Mouse (Mus musculus) MEL (cell line): ENCODE measurements around the gene Gpc5. TPM values are rescaled to one million over a fixed set of nuclear protein-coding genes. Genes with fewer than 3 reads are reported as not detected.

Experiments
- DNase-seq: peaks from one replicate; pipeline ENCODE4 v3.0.0; 2011; ENCODE audit warnings: low read depth, low spot score
- H3K27ac ChIP-seq: 2 replicates; pipeline ENCODE4 v1.5.1; 2012; ENCODE audit warnings: low read depth, mild to moderate bottlenecking, control low read depth, low read length, moderate library complexity; ENCODE audit not compliant: control insufficient read depth
- H3K27me3 ChIP-seq, 2 experiments: fragments of 150-350 bp in 1 of 2; sonication (generic) in 1 of 2; 2 replicates each; pipeline ENCODE4 v1.6.1; 2012; ENCODE audit warnings: low read length in 2 of 2, mild to moderate bottlenecking in 2 of 2, improper control_type of control experiment in 1 of 2, moderate library complexity in 1 of 2; ENCODE audit not compliant: insufficient read depth in 2 of 2, control insufficient read depth in 1 of 2
- H3K36me3 ChIP-seq, 2 experiments: 2 replicates each; pipeline ENCODE4 v1.6.1; 2012 to 2014; ENCODE audit warnings: low read length in 2 of 2, improper control_type of control experiment in 1 of 2, inconsistent platforms in 1 of 2, mild to moderate bottlenecking in 1 of 2; ENCODE audit not compliant: insufficient read depth in 2 of 2, control insufficient read depth in 1 of 2
- H3K4me1 ChIP-seq, 2 experiments: fragments of 150-350 bp in 1 of 2; sonication (generic) in 1 of 2; 2 replicates each; pipeline ENCODE4 v1.6.1; 2012; ENCODE audit warnings: low read length in 2 of 2, improper control_type of control experiment in 1 of 2, mild to moderate bottlenecking in 1 of 2; ENCODE audit not compliant: insufficient read depth in 2 of 2, control insufficient read depth in 1 of 2
- H3K4me3 ChIP-seq, 2 experiments: fragments of 150-350 bp in 1 of 2; sonication (generic) in 1 of 2; 2 replicates each; pipeline ENCODE4 v1.5.1; 2012; ENCODE audit warnings: low read depth in 2 of 2, low read length in 2 of 2, mild to moderate bottlenecking in 2 of 2, moderate library complexity in 2 of 2, control low read depth in 1 of 2, improper control_type of control experiment in 1 of 2; ENCODE audit not compliant: control insufficient read depth in 1 of 2, insufficient read depth in 1 of 2
- H3K79me2 ChIP-seq: 2 replicates; pipeline ENCODE4 v1.6.1; 2012; ENCODE audit warnings: mild to moderate bottlenecking, low read length, moderate library complexity; ENCODE audit not compliant: control insufficient read depth, poor library complexity, insufficient read depth
- H3K9ac ChIP-seq: 2 replicates; pipeline ENCODE4 v1.6.1; 2012; ENCODE audit warnings: low read depth, mild to moderate bottlenecking, control low read depth, low read length, moderate library complexity; ENCODE audit not compliant: control insufficient read depth, poor library complexity, severe bottlenecking
- H3K9me3 ChIP-seq: fragments of 150-350 bp; sonication (generic); replicated peaks from 2 replicates; pipeline ENCODE4 v1.6.1; 2012; ENCODE audit warnings: mild to moderate bottlenecking, low read length, improper control_type of control experiment, moderate library complexity; ENCODE audit not compliant: insufficient read depth
- BHLHE40 ChIP-seq: IDR thresholded peaks from 2 replicates; pipeline ENCODE4 v1.6.1; 2012; ENCODE audit warnings: low read depth, mild to moderate bottlenecking, inconsistent platforms, low read length, improper control_type of control experiment, borderline replicate concordance
- CHD2 ChIP-seq: IDR thresholded peaks from 2 replicates; pipeline ENCODE4 v1.6.1; 2011; ENCODE audit warnings: low read length, improper control_type of control experiment
- CTCF ChIP-seq, 3 experiments: IDR thresholded peaks in 2 of 3; conservative IDR thresholded peaks in 1 of 3; 2 replicates each; pipeline ENCODE4 v1.5.1; 2011 to 2012; ENCODE audit warnings: low read length in 3 of 3, low read depth in 2 of 3, mild to moderate bottlenecking in 2 of 3, improper control_type of control experiment in 1 of 3, inconsistent platforms in 1 of 3, mixed read lengths in 1 of 3, moderate library complexity in 1 of 3; ENCODE audit not compliant: control insufficient read depth in 1 of 3, insufficient read depth in 1 of 3, poor library complexity in 1 of 3, severe bottlenecking in 1 of 3
- EP300 ChIP-seq, 2 experiments: IDR thresholded peaks; 2 replicates each; pipeline ENCODE4 v1.6.1; 2011; ENCODE audit warnings: improper control_type of control experiment in 2 of 2, low read length in 2 of 2, low read depth in 1 of 2, mild to moderate bottlenecking in 1 of 2
- ETS1 ChIP-seq: IDR thresholded peaks from 2 replicates; pipeline ENCODE4 v1.6.1; 2012; ENCODE audit warnings: low read depth, mild to moderate bottlenecking, inconsistent platforms, low read length, improper control_type of control experiment, moderate library complexity
- GABPA ChIP-seq: IDR thresholded peaks from 2 replicates; pipeline ENCODE4 v1.6.1; 2012; ENCODE audit warnings: low read depth, mild to moderate bottlenecking, inconsistent platforms, low read length, improper control_type of control experiment, moderate library complexity
- GATA1 ChIP-seq: IDR thresholded peaks from 2 replicates; pipeline ENCODE4 v1.6.1; 2011; ENCODE audit warnings: low read depth, low read length, improper control_type of control experiment
- HCFC1 ChIP-seq: IDR thresholded peaks from 2 replicates; pipeline ENCODE4 v1.6.1; 2012; ENCODE audit warnings: low read depth, mild to moderate bottlenecking, inconsistent platforms, low read length, improper control_type of control experiment, moderate library complexity
- MYB ChIP-seq: IDR thresholded peaks from 2 replicates; pipeline ENCODE4 v1.6.1; 2011; ENCODE audit warnings: mild to moderate bottlenecking, low read depth, low read length, improper control_type of control experiment
- POLR2A ChIP-seq, 2 experiments: IDR thresholded peaks; 2 replicates each; pipeline ENCODE4 v1.6.1; 2011 to 2012; ENCODE audit warnings: low read length in 2 of 2, mild to moderate bottlenecking in 2 of 2, control low read depth in 1 of 2, improper control_type of control experiment in 1 of 2, low read depth in 1 of 2, moderate library complexity in 1 of 2; ENCODE audit not compliant: control insufficient read depth in 1 of 2, insufficient read depth in 1 of 2, poor library complexity in 1 of 2
- RAD21 ChIP-seq: IDR thresholded peaks from 2 replicates; pipeline ENCODE4 v1.6.1; 2011; ENCODE audit warnings: mild to moderate bottlenecking, low read depth, low read length, improper control_type of control experiment
- RCOR1 ChIP-seq: IDR thresholded peaks from 2 replicates; pipeline ENCODE4 v1.6.1; 2012; ENCODE audit warnings: low read depth, mild to moderate bottlenecking, inconsistent platforms, low read length, improper control_type of control experiment
- SIN3A ChIP-seq: IDR thresholded peaks from 2 replicates; pipeline ENCODE4 v1.6.1; 2012; ENCODE audit warnings: low read length, improper control_type of control experiment, inconsistent platforms
- SMC3 ChIP-seq: IDR thresholded peaks from 2 replicates; pipeline ENCODE4 v1.6.1; 2011; ENCODE audit warnings: low read depth, low read length, improper control_type of control experiment
- TCF12 ChIP-seq: IDR thresholded peaks from 2 replicates; pipeline ENCODE4 v1.6.1; 2014; ENCODE audit warnings: low read depth, mild to moderate bottlenecking, inconsistent platforms, low read length, improper control_type of control experiment, moderate library complexity
- ZKSCAN1 ChIP-seq: IDR thresholded peaks from 2 replicates; pipeline ENCODE4 v1.6.1; 2012; ENCODE audit warnings: low read depth, mild to moderate bottlenecking, inconsistent platforms, low read length, improper control_type of control experiment, moderate library complexity
- ZNF384 ChIP-seq: IDR thresholded peaks from 2 replicates; pipeline ENCODE4 v1.6.1; 2012; ENCODE audit warnings: low read depth, mild to moderate bottlenecking, inconsistent platforms, low read length, improper control_type of control experiment
- polyA plus RNA-seq, 2 experiments: library from polyadenylated mRNA; stranded (reverse) in 1 of 2; unstranded in 1 of 2; fragments of >175 nt in 1 of 2; fragments of >200 nt in 1 of 2; gene quantifications; 2 replicates each; pipeline versions ENCODE4 v1.2.1 to v1.2.4; 2012; ENCODE audit warnings: low replicate concordance in 2 of 2, low read depth in 1 of 2; ENCODE audit not compliant: insufficient read length in 2 of 2, insufficient read depth in 1 of 2, missing spikeins in 1 of 2
- total RNA-seq: library from RNA; depleted of rRNA; stranded (reverse); fragments of 300-350 nt; gene quantifications from 2 replicates; pipeline ENCODE4 v1.2.3, GENCODE M21; 2012

The Gpc5 gene
- total and polyA plus RNA-seq, 3 experiments: not detected

GRCm38 (mm10) chr14:115819021-115819420 is 727.0 kb downstream of the Gpc5 start:
- no peaks in the 10 kb centered on the region for H3K4me1 ChIP-seq
- H3K27me3 ChIP-seq: no peaks in the 10 kb centered on the region
- H3K9me3 ChIP-seq: no peaks in the 10 kb centered on the region
- DNase-seq: peak; percentile 48
- H3K36me3 ChIP-seq: no peaks in the 10 kb centered on the region
- TF ChIP-seq SIN3A (no peak), TCF12 (no peak), EP300 (IDR thresholded peaks at IDR 0.05; ENCODE audit: low read depth in 1 of 2, low read length in 2 of 2) (no peak), SMC3 (peak; percentile 63), GABPA (no peak), GATA1 (no peak), POLR2A (IDR thresholded peaks at IDR 0.05; ENCODE audit: control insufficient read depth in 1 of 2, insufficient read depth in 1 of 2, low read depth in 1 of 2, low read length in 2 of 2, poor library complexity in 1 of 2) (no peak), BHLHE40 (no peak), CTCF (IDR thresholded peaks at IDR 0.05 in 2 of 3, conservative IDR thresholded peaks at IDR 0.05 in 1 of 3; ENCODE audit: control insufficient read depth in 1 of 3, insufficient read depth in 1 of 3, low read depth in 2 of 3, low read length in 3 of 3, poor library complexity in 1 of 3, severe bottlenecking in 1 of 3) (peak; percentile 18 to 54 (median 23); a peak in 3 of 6 replicates), RAD21 (peak; percentile 51), ZNF384 (no peak)
- H3K27ac ChIP-seq: no peak overlapping the region
- H3K9ac ChIP-seq: no peak overlapping the region
- no peak overlapping the region for H3K4me3 ChIP-seq
- H3K79me2 ChIP-seq: no peaks in the 10 kb centered on the region

- Histone ChIP-seq H3K9ac (no peak overlapping the region), H3K4me3 (no peak overlapping the region), H3K79me2 (no peaks in the 10 kb centered on the region), H3K36me3 (no peaks in the 10 kb centered on the region), H3K4me1 (no peaks in the 10 kb centered on the region), H3K9me3 (no peaks in the 10 kb centered on the region), H3K27me3 (no peaks in the 10 kb centered on the region)
- DNase-seq: no peak
- TF ChIP-seq RCOR1: no peak
- no peak for TF ChIP-seq GABPA
- TF ChIP-seq, all 39 proteins: peak for 0
- no peak overlapping the region for H3K27ac ChIP-seq
Observed at GRCm38 (mm10) chr14:115821657-115822056, 729.6 kb downstream of the Gpc5 start.

GRCm38 (mm10) chr14:115830485-115830884 is 738.5 kb downstream of the Gpc5 start:
- TF ChIP-seq CTCF (IDR thresholded peaks at IDR 0.05 in 2 of 3, conservative IDR thresholded peaks at IDR 0.05 in 1 of 3; ENCODE audit: control insufficient read depth in 1 of 3, insufficient read depth in 1 of 3, low read depth in 2 of 3, low read length in 3 of 3, poor library complexity in 1 of 3, severe bottlenecking in 1 of 3) (no peak), CHD2 (no peak), MYB (no peak), GATA1 (no peak), HCFC1 (no peak), ZKSCAN1 (no peak), ETS1 (no peak), EP300 (IDR thresholded peaks at IDR 0.05; ENCODE audit: low read depth in 1 of 2, low read length in 2 of 2) (no peak)
- Histone ChIP-seq H3K9ac (no peak overlapping the region), H3K27me3 (no peaks in the 10 kb centered on the region), H3K4me3 (no peak overlapping the region), H3K4me1 (no peaks in the 10 kb centered on the region), H3K9me3 (no peaks in the 10 kb centered on the region), H3K27ac (no peak overlapping the region), H3K36me3 (no peaks in the 10 kb centered on the region), H3K79me2 (no peaks in the 10 kb centered on the region)
- no peak for DNase-seq
